Mouse (Mus musculus) 416B (cell line): Measurements from ENCODE around the gene 1700061G19Rik.
"Not testable (repeated sequence)": the region's sequence is repeated elsewhere in the genome, so short reads cannot be mapped to it uniquely, and the experiment has no call there.

ENCODE experiments used
- DNase-seq: peaks from one replicate; pipeline ENCODE4 v3.0.0; 2011; ENCODE audit warnings: low read depth

Gene 1700061G19Rik

DNA sequence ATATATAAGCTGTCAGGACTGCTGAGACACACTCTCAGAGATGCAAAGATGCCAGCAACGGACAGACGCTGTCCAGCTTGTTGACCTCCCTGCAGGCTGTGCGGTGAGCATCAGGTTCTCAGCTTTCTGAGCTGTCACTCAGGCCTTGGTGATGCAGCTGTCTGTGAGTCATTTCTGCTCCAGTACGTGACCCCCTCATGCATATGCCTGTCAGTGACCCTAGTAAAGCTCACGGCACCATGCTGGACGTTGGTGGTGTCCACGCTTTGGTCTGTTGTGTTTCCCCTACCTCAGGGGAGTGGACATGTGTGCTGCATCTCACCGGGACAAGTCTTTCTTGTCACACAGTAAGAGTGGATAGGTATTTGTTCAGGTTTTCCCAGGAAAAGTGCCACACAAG is 3.5 kb upstream of the 1700061G19Rik start:
- no peak for DNase-seq

DNA sequence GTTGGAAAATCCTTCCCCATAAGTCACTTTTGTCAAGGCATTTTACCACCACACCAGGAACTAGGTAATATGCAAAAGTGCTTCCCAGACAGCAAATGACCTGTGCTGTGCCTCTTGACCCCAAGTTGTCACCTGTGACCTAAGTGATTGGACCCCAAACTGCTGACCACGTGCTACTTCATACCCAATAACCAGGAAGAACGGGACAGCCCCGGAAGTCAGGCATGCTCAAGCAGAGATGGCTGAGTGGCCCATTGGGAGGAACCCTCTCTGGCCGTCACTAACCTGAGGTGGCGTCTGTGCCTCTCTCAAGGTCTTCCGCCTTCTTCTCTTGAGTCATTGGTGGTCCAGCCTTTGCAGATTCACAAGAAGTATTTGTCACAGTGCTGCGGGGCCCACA is 2.8 kb upstream of the 1700061G19Rik start:
- DNase-seq: no peak

DNA sequence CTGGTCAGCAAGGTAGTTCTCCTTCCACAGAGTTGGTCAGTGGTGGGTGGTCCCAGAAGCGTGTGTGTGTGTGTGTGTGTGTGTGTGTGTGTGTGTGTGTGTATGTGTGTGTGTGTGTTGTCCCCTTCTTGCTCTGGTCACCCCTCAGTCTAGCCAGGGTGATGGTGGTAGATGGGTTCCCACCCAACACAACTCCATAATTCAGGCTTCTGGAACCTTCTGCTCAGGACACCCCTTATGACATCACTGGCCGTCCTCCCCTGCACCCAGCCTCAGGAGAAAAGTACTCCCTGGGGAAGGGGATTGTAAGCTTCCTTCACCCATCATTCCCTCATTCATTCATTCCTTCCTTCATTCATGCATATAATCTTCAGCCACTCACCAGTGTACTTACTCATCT is 1.0 kb upstream of the 1700061G19Rik start, which contains the start of gene Acsbg2:
Gene Acsbg2 (minus strand): TSS at position 211 of the 400 bp plus-strand sequence.
- no peak for DNase-seq

DNA sequence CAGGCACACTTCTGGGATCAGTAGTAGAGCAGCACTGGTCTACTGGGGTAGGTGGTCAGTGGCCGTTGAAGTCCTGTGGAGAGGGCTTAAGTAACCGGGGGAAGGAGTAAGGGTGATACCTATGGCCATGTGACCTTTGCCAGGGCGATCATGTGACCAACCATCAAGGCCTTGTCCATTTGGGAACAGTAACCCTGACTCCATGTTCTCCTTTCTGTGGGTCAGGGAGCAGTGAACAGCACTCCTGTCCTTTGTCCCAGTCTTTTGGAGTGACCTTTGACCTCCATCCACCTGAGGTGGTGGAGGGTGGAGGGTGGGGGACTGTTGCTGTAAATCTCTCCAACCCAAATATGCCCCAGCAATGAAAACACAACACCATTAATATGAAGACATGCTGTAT is 1.2 kb downstream of the 1700061G19Rik start:
- DNase-seq: no peak

DNA sequence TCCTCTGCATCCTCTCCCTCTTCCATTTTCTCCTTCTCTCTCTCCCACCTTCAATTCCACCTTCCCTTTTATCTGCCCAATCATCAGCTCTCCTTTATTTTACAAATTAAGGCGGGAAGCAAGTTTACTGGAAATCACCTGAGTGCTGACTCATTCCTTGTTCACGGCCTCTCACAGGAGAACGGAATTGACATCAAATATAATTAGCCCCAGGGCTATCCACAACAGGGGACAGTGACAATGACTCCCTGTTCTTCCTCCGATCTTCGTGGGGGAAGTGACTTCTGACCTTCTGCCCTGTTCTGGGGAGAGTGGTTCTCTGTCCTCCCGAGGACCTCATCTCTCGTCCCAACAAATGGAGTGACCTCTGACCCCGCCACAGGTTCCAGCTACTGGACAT is 1.7 kb downstream of the 1700061G19Rik start:
- DNase-seq: no peak

DNA sequence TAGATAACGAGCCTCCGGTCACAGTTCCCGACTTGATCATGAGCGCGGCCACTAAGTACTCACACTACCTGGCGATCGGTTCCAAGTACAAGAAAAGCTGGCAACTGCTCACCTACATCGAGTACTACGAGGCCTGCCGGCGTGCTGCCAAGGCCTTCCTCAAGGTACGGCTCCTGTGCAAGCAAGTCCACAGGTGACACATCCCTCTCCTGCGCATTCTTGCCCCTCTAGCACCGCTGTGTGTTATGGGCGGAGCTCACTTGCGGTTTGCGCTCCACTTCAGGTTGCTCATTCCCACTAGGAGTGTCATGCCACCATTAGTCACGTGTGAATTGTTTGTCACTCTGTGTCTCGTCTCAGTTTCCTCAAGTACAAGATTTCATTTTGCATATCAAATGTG is 2.1 kb downstream of the 1700061G19Rik start:
- DNase-seq: no peak

DNA sequence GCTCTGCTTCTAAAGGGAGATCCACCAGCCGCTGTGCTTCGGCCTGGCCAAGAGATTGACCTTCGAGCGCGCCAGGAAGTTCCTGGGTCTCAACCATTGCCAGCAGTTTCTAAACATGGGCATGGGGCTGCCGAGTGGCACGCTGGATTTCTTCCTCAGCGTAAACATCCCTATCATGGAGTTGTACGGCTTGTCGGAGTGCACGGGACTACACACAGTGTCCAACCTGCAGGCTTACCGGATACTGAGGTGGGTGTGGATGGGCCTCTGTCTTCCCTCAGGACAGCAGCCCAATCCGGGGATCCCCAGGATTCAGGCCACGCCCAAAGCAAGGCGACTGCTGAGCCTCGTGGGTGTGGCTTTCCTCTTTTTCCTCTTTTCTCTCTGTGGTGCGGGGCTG is 8.3 kb downstream of the 1700061G19Rik start:
- no peak for DNase-seq

DNA sequence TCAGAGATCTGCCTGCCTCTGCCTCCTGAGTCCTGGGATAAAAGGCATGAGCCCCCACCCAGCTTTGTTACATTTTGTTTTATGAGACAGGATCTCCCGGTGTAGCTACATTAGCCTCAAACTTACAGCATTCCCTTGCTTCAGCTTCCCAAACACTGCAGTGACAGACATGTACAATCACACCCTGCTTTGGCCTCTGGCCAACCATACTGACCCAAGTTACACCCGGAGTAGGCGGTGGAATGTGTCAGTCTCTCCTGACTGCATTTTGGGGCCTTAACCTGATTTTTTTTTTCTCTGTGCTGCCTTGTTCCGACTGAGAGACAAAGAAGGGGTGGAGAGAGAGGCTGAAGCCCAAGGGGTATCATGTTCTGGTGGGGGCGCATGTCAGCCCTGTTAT is 9.1 kb downstream of the 1700061G19Rik start:
- DNase-seq: no peak

DNA sequence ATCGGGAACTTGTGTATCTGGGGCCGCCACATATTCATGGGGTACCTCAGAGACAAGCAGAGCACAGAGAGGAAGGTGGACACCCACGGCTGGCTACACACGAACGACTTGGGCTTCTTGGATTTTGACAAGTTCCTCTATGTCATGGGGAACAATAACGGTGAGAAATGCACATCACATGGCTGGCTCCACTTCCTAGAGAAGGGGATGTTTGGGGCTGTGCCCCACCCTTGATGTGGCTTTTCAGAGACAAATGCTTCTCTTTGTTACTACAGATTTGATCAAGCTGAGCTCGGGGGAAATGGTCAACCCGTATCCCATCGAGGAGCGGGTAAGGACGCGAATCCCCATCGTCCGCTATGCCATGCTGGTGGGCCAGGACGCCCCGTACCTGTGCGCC is 9.5 kb downstream of the 1700061G19Rik start:
- DNase-seq: no peak

DNA sequence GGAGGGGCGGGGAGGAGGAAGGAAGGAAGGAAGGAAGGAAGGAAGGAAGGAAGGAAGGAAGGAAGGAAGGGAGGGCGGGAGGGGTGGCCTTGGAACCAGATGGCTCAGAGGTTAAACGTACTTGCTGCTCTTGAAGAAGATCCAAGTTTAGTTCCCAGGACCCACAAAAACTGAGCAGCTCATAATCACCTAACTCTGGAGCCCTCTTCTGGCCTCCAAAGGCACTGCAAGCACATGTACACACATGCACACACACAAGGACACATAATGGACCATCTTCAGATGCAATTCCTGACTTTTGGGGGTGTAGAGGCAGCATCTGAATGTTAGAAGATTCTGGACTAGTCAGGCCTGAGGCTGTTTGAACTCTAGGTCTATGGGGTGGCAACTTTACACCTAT is 12.8 kb downstream of the 1700061G19Rik start:
- peak; percentile 32 for DNase-seq

DNA sequence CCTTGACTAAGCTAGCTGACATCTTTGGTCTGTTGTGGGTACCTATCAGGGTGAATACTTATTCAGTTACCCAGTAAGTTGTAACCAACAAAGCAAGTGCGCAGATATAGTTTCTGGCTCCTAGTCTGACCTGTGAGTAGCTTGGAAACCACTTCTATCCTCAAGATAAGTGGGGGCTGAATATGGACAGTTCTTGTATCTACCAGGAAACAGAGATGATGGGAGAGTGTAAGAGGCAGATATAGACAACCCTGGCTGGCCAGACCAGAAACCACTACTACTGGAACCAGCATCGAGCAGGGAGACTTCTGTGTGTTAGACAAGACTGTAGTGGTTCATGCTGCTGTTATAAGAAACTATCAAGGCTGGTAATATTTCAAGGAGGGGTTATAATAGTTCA is 14.7 kb downstream of the 1700061G19Rik start:
- no peak for DNase-seq

DNA sequence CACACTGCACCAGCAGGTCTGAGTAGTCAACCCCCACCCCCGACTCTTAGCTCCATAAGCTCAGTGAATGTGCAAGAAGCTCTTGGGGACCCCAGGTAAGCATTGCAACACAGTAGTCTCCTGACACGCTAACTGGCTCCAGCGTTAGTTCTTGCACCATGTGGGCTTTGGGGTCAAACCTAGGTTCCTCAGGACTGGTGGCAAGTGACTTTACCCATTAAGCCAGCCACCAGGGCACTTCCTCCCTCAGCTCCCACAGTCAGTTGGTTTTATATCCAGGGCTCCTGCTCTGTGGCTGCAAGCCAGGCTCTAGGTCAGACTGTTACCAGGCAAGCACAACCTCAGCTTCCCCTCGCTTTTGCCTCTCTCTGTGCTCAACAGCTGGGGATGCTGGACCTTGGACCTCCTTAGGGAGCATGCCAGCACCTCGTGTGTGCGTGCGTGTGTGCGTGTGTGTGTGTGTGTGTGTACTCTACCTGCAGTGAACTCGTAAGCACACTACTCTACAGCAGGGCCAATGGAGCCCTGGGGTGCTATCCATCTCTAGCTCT is 20.2 kb downstream of the 1700061G19Rik start:
- DNase-seq: peak; percentile 30

DNA sequence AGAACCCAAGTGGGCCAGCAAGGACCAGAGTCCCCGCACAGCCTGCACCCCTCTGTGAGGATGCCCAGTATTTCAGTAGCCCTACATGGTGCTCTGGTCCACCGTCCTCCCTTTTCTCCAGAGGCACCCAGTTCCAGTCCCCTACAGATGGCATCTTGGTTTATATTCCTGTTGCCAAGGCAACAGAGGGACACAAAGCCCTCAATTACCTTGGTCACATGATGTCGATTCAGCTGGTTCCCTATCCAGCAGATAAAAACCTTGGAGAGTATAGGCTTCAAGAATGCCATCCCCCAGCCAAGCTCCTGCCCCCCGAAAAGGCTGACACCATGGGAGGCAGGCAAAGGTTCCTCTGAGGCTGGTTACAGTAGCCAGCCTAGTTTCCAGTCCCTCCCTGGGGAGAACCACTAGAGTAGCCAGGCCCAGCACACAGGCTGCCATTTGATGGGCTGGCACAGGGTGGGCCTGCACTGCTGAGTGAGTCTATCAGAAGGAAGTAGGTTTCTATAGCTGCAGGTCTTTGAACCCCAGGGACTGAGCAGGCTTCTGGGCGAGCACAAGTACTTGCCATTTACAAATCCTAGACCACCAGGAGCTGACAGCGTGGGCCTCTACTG is 21.3 kb downstream of the 1700061G19Rik start:
- no peak for DNase-seq

DNA sequence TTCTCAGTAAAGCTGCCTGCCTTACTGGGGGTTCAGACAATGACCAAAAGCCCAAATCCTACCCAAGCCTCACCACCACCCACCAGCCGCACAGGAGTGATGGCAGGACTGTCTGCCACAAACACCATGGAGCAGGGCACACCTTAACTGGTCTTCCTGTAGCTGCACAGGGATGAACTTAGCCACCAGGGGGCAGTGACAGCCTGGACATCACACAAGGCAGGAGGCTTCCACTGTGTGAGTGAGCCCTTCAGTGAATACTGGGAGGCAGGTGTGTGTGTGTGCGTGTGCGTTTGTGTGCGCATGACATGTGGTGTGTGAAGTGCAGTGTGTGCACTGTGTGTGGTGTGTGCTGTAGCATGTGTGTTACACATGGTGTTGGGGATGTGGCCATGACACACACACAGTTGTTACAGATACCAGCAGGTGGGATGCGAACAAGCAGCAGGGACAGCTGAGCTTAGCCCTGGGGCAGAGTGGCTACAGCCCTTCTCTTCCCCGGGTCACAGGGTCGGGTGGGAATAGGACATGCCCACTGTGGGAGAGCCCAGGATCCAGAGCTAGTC is 22.4 kb downstream of the 1700061G19Rik start:
- peak; percentile 84 for DNase-seq

DNA sequence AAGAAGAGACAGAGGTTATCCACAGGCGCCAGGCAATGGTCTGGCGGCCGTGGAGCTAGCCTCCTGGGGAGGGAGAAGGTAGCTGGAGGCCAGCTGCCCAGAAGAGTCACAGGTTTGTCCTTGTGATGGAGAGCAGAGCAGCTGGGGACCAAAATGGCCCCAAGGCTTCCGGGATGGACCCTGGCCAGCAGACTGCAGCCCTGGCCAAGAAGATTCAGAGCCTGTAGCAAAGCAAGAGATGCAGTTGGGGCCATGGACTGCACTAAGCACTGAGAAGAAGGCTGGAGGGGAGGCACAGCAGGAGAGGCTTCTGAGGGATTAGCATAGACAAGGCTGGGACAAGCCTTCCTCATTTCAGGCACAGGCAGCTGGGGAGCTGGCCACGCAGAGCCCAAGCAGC is 27.4 kb downstream of the 1700061G19Rik start:
- DNase-seq: no peak

DNA sequence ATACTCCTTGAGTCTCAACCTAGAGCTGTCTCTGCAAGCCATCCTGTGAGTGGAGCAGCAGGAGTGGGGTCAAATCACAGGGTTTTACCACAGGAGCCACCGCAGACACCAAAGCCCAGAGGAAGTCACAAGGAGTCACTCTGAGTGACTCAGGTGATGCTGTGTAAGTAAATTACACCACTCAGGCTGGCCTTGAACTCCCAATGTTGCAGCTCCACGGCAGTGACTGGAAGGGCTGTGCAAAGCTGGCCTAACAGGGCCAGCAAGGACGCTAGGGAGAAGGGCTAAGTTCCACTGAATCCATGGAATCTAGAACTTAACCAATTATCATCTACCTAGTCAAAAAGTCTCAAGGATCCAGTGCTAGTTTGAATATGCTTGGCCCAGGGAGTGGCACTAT is 30.9 kb downstream of the 1700061G19Rik start:
- peak; percentile 24 for DNase-seq

DNA sequence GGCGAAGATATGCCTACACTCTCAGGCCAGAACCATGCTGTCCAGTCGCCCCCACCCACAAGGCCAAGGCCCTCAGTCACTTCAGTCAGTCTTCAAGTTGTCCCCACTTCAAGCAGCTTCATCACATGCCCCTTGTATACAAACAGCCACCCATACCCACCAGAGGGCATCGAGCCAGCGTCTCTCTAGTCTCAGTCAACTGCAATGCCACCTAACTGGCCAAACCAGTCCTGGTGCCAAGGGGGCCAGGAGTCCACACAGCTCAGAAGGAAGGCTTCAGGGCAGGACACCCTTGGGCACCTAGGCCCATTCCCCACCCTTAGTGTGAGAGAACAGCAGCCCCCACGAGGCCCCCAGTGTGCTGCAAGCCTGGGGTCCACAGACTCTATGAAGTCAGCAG is 31.8 kb downstream of the 1700061G19Rik start:
- no peak for DNase-seq

DNA sequence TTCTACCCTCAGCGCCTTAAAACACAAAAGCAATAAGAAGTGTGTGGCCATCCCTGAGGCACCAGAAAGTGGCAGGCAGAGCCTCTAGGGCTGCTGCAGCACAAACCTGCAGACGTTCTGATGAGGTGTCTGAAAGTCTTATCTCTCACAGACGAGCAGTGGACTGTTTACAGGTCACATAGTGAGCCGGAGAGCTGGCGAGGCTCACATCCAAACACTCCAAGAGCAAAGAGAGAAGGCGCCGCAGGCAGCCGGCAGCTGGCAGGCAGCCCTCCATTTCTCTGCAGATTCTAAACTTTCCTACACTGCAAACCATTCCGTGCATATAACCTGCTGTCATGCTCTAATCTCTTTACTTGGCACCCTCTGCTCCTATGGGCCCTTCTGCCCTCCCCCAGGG is 32.6 kb downstream of the 1700061G19Rik start:
- DNase-seq: no peak

DNA sequence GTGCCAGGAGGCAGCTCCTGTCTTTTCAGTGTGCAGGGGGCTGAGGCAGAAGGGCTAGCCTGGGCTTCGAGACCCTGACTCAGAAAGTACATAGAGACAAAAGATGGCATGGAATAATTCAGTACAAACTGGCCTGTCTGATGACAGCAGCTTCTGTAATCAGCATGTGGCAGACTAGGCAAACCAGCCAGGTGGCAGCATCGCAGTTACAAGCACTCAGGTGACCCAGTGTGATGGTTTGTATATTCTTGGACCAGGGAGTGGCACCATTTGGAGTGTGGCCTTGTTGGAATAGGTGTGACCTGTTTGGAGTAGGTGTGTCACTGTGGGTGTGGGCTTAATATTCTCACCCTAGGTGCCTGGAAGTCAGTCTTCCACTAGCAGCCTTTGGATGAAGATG is 34.5 kb downstream of the 1700061G19Rik start:
- DNase-seq: not testable (repeated sequence)

DNA sequence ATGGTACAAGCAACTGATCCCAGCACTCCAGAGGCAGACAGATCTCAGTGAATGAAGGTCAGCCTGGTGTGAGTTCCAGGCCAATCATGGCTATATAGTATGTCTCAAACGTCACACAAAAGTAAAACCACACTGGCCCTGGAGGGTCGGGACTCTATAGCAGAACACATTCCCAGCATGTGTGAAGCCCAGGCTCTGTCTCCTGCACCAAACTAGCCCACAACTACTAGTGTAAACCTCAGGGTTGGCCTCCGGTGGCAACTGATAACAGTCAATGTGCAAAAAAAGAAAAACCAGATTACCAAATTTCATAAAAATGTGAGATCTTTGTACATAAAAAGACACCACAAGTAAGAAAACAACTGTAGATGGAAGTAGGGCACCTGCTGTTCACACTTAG is 37.7 kb downstream of the 1700061G19Rik start:
- no peak for DNase-seq

DNA sequence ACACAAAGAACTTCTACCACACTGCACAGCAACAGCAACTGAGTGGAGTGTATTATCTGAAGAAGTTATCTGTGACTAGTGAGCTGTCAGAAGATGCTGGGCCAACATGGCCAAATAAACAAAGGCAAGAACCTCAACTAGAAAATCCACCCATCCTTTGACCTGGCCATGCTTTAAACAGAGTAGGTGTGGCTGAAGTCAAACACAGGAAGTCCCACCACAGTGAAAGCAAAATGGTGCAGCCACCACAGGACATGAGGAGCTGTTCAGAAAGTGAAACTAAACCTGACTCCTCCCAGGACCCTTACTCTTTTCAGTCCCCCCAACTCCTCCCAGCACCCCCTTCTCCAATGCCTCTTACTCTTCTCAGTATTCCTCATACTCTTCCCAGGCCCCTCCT is 38.2 kb downstream of the 1700061G19Rik start:
- no peak for DNase-seq

DNA sequence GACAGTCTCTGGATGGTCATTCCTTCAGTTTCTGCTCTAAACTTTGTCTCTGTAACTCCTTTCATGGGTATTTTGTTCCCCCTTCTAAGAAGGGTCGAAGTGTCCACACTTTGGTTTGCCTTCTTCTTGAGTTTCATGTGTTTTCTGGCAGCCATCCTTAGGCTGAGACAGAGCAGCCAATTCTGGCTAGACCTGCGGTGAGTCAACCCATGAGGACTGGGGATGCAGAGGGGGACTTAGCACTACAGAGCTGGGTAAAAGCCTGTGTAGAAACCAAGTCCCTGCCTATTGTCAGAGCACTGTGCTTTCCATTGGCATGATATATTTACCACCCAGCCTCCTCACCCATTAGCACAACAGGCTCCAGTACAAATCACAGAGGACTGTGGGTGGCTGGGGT is 41.9 kb downstream of the 1700061G19Rik start:
- DNase-seq: no peak

DNA sequence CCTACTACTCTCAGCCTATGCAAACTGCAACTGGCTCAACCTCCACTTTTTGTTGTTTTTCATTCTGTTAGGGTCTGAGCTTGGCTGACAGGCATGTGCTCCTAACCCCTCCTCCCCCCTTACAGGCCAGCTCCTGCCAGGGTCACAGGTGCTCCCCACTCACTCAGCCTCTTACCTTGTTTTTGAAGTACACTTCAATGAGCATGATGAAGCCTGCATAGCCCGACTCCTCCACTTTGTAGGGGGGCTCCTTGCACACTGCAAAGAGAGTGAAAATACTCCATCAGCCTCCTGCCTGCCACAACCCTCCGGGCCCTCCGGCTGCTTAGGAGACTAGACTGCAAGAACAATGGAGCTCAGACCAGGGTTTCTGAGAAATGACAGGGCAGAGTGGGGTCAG is 44.4 kb downstream of the 1700061G19Rik start:
- no peak for DNase-seq

DNA sequence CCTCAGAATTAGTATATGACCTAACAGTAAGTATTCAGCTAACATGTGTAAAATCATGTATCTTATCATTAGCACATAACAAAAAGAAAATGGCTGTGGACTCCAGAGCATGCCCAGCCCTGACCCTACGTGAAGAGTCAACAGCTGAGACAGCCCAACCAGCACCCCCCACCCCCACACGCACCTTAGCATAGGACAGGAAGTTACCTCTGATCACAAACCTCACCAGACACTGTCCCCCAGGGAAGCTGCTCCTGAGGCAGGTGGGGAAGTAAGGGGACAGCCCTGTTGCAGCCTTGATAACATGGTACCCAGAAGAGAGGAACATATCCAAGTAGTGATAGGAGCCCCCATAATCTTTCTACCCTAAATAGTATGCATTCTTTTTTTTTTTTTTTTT is 50.7 kb downstream of the 1700061G19Rik start:
- no peak for DNase-seq
